Mouse (Mus musculus) E14TG2a.4 (cell line): ENCODE measurements around the gene Pou2f2.

Experiments used
- H3K27me3 ChIP-seq: 2 replicates; pipeline ENCODE4 v1.6.1; 2014; ENCODE audit warnings: low read length, control low read depth; ENCODE audit not compliant: insufficient read depth
- H3K36me3 ChIP-seq: 2 replicates; pipeline ENCODE4 v1.6.1; 2014; ENCODE audit warnings: low read length, control low read depth; ENCODE audit not compliant: insufficient read depth
- H3K4me1 ChIP-seq: replicated peaks from 2 replicates; pipeline ENCODE4 v1.6.1; 2014; ENCODE audit warnings: low read depth, low read length, control low read depth
- H3K4me3 ChIP-seq: replicated peaks from 2 replicates; pipeline ENCODE4 v1.5.1; 2014; ENCODE audit warnings: mild to moderate bottlenecking, low read length
- H3K9me3 ChIP-seq: 2 replicates; pipeline ENCODE4 v1.6.1; 2014; ENCODE audit warnings: low read length, control low read depth
- CTCF ChIP-seq: conservative IDR thresholded peaks from 2 replicates; pipeline ENCODE4 v1.5.1; 2014; ENCODE audit warnings: low read length
- NANOG ChIP-seq: IDR thresholded peaks from 2 replicates; pipeline ENCODE4 v1.6.1; 2014; ENCODE audit warnings: borderline replicate concordance, low read length, mixed read lengths
- POU5F1 ChIP-seq: IDR thresholded peaks from 2 replicates; pipeline ENCODE4 v1.6.1; 2014; ENCODE audit warnings: low read length, borderline replicate concordance

Gene Pou2f2

GRCm38 (mm10) chr7:25179606-25180161, at the start of gene Pou2f2:
TSS of gene Pou2f2 (minus strand) at chr7:25179726.
- H3K36me3 ChIP-seq: no peaks in the 10 kb centered on the region
- H3K27me3 ChIP-seq: peaks cover 83% of the 10 kb centered on the region
- no peaks in the 10 kb centered on the region for H3K9me3 ChIP-seq
- no peak for TF ChIP-seq NANOG
- TF ChIP-seq CTCF: no peak
- no peak for TF ChIP-seq POU5F1
- peaks cover 28% of the 10 kb centered on the region for H3K4me1 ChIP-seq
- H3K4me3 ChIP-seq: peak within 1 kb of the TSS; percentile 81

- Histone ChIP-seq H3K4me1 (peaks cover 48% of the 10 kb centered on the region), H3K4me3 (no peak overlapping the region), H3K36me3 (peaks cover 99% of the 10 kb centered on the region), H3K27me3 (no peaks in the 10 kb centered on the region), H3K9me3 (no peaks in the 10 kb centered on the region)
- TF ChIP-seq CTCF (no peak), POU5F1 (no peak), NANOG (no peak)
These were observed 48.2 kb upstream of the Pou2f2 start for GRCm38 (mm10) chr7:25227523-25228300.

GRCm38 (mm10) chr7:25222275-25222967, 42.9 kb upstream of the Pou2f2 start:
- no peaks in the 10 kb centered on the region for H3K27me3 ChIP-seq
- H3K9me3 ChIP-seq: no peaks in the 10 kb centered on the region
- TF ChIP-seq CTCF: no peak
- TF ChIP-seq POU5F1: no peak
- TF ChIP-seq NANOG: no peak
- H3K36me3 ChIP-seq: peaks cover 60% of the 10 kb centered on the region
- peaks cover 73% of the 10 kb centered on the region for H3K4me1 ChIP-seq
- peak overlapping the region; percentile 90 for H3K4me3 ChIP-seq

- H3K27me3 ChIP-seq: no peaks in the 10 kb centered on the region
- TF ChIP-seq NANOG (no peak), POU5F1 (no peak), CTCF (no peak)
- no peaks in the 10 kb centered on the region for H3K9me3 ChIP-seq
- peak within 1 kb of the TSS; percentile 90 for H3K4me3 ChIP-seq
- H3K4me1 ChIP-seq: peaks cover 67% of the 10 kb centered on the region
- peaks cover 57% of the 10 kb centered on the region for H3K36me3 ChIP-seq
These were observed 41.8 kb upstream of the Pou2f2 start, which contains the start of gene Zfp526 for GRCm38 (mm10) chr7:25221102-25221883. TSS of gene Zfp526 (plus strand) at chr7:25221425.

- Histone ChIP-seq H3K27me3 (no peaks in the 10 kb centered on the region), H3K4me3 (peak within 1 kb of the TSS; percentile 90), H3K36me3 (peaks cover 57% of the 10 kb centered on the region), H3K4me1 (peaks cover 63% of the 10 kb centered on the region), H3K9me3 (no peaks in the 10 kb centered on the region)
- TF ChIP-seq POU5F1 (no peak), CTCF (no peak), NANOG (no peak)
These were observed 41.1 kb upstream of the Pou2f2 start, which contains the start of gene Dedd2 for GRCm38 (mm10) chr7:25220457-25221101. TSS of gene Dedd2 (minus strand) at chr7:25220615.

- no peak for TF ChIP-seq CTCF
- TF ChIP-seq NANOG: no peak
- no peak for TF ChIP-seq POU5F1
- H3K4me3 ChIP-seq: peak overlapping the region; percentile 90
- H3K27me3 ChIP-seq: no peaks in the 10 kb centered on the region
- H3K36me3 ChIP-seq: peaks cover 57% of the 10 kb centered on the region
- peaks cover 63% of the 10 kb centered on the region for H3K4me1 ChIP-seq
- no peaks in the 10 kb centered on the region for H3K9me3 ChIP-seq
These were observed 40.4 kb upstream of the Pou2f2 start for GRCm38 (mm10) chr7:25219756-25220456.

GRCm38 (mm10) chr7:25219416-25219750, 39.9 kb upstream of the Pou2f2 start:
- no peak for TF ChIP-seq POU5F1
- TF ChIP-seq NANOG: no peak
- TF ChIP-seq CTCF: no peak
- Histone ChIP-seq H3K27me3 (no peaks in the 10 kb centered on the region), H3K4me3 (peak overlapping the region; percentile 90), H3K36me3 (peaks cover 55% of the 10 kb centered on the region), H3K9me3 (no peaks in the 10 kb centered on the region), H3K4me1 (peaks cover 65% of the 10 kb centered on the region)
